Mouse (Mus musculus) large intestine, adult 2 months (tissue): ENCODE data around the gene Jun. TPM values are rescaled to one million over a fixed set of nuclear protein-coding genes. Genes with fewer than 3 reads are reported as not detected.

ENCODE experiments used
- DNase-seq: peaks from one replicate; pipeline ENCODE4 v3.0.0-alpha.2; 2012; ENCODE audit warnings: low read depth, low spot score
- WGBS: fragments of 180-500 bp; shearing (Covaris S2); methylation state at CpG from one replicate; pipeline ENCODE4 v1.1.7; 2018; 5-methylcytosine and 5-hydroxymethylcytosine counted together
- polyA plus RNA-seq: library from polyadenylated mRNA; depleted of rRNA; stranded (reverse); fragments of >200 nt; gene quantifications from 2 replicates; pipeline ENCODE4 v1.2.3, GENCODE M21; 2012

Jun gene
- polyA plus RNA-seq, 1 experiment, result 25.1 TPM

DNA sequence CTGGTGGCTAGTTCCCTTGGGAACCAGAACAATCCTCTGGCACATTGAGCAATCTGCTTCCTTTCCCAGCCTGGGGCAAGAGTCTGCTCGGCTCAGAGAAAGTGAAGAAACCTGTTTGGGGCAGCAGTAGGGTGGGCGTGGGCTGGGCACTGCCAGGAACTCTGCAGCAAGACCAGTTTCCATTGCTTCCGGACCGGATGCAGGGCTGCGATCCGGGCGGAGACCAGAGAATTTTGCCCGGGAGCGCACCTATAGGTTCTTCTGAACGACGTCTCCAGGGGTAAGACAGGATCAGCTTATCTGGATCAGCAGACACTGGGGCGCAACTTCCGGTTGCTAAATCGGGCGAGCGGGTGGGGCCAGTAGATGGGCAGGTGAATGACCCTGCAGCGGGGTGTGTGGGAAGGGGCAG, 23.6 kb upstream of the Jun start:
- WGBS, result 35% methylated on average over 17 of the region's 17 CpGs
- no peak for DNase-seq

DNA sequence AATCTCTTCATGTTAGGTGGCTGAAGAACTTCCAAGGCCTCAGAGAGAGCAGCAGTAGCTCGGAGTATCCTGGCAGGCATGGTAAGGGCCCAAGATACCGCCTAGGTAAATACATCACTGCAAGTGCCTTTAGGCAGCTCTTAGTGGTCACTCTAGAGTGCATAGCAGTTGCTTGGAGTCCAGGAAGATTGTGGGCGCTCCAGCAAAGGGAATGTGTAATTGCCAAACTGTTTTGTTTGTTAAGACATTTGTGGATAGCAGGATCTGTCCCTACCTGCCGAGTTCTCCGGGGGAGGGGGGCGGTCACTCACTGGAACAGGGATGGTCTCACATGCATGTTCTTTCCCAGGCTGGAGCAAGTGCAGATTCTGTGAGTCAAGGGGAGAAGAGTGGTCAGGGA, 22.3 kb upstream of the Jun start:
- DNase-seq, result no peak
- 87% methylated on average over 6 of the region's 6 CpGs for WGBS

DNA sequence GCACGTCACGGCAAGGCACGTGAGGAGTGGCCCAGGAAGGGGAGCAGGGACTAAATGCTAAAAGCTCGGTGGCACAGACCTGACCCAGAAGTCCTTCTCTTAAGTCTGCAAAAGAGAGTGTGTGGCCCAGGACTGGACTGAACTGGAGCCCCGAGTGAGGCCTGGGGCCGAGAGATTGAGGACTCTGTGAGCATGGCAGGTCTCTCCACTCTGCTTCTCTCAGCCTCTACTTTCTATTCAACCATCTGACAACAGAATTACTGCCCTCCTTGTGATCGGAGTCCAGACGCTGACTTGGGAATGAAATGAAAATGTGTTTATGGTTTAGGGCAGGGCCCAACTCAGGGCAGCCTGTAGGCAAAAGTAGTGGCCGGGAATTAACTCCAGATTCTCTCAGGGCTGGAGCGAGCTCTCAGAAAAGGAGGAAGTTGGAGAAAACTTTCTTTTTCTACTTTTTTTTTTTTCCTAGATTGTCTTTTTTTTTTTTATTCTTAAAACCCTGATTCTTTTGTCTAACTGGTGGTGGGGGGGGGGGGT, 21.3 kb upstream of the Jun start:
- WGBS, result 34% methylated on average over 10 of the region's 10 CpGs
- no peak for DNase-seq

DNA sequence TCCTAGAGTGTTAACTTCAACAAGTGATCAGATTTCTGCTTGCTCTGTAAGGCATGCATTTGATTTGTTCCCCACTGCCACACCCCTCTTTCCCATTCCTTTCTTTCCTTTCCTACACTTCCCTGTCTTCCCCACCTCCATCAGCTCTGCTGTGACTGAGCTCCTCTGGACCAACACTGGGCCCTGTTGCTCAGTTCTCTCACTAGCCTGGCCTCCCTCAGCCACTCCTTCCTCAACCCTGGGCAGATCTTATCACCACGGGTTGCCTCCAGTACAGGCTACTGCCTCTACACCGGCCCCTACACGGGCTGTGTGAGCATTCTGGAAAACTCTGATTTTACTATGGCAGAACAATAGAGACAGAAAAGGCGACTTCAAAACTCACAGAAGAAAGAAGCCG, 18.4 kb upstream of the Jun start:
- no peak for DNase-seq
- WGBS, result 40% methylated on average over 5 of the region's 5 CpGs

DNA sequence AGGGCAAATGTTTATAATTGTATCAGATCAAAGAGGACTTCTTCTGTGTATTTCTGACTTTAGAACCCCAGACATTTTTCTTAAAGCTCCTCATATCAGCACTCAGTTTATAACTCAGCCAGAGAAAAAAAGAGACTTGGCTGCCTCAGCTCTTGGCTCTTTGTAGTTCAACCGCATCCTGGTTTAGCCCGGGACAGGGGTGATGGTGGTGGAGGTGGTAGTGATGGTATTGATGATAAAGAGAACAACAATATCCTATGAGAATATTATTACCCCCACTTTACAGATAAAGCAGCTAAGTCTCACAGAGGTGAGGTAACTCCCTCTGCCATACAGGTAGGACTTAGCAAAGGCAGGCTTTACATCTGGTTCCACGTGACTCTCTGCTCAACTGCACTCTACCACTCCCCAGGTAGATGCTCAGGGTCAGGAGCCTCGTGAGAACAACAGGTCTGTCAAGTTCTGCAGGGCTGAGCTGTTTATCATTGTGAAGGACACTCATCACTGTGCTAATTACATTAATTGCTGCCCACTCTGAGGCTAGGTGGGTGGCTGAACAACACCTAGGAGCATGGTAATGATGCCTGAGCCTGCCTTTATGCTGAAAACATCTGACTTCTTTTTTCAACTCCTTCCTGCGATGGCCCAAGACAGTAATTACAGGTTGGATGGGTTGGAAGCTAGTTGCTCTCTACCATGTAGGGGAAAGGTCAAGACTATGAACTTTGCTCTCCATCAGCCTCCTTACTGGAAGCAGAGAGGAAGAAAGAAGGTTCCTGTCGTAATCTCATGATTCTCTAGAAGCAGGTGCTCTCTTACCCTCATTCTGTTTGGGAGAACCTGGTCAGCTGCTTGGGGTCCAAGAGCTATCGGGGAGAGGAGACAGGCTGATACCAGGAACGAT, 16.3 kb upstream of the Jun start:
- DNase-seq, result peak; percentile 63
- 46% methylated on average over 8 of the region's 8 CpGs for WGBS

DNA sequence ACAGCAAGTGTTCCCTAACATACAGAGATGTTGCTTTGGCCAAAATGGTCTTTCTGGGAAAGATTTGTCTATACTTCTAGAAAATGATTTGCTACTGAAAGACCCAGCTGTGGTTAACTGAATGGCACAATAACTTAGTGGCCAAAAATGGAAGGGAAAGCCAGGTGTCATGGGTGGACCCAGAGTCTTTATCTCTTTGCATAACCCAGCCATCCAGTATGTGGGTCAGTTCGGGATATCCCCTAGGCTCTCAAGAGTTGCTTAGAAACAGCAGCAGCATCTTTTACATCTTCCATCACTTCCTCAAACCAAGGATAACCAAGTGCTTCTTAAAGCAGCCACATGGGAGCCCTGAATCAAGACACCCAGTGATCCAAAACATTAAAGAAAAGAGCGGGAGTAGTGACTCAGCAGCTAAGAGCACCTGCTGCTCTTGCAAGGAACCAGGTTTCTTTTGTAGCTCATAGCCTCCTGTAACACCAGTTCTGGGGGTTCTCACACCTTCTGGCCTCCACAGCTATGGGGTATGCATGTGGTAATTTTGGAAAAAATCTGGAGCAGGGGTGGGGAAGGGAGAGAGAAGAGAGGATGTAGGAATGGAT, 11.7 kb upstream of the Jun start:
- DNase-seq, result no peak
- WGBS, result 86% methylated on average over 2 of the region's 2 CpGs

DNA sequence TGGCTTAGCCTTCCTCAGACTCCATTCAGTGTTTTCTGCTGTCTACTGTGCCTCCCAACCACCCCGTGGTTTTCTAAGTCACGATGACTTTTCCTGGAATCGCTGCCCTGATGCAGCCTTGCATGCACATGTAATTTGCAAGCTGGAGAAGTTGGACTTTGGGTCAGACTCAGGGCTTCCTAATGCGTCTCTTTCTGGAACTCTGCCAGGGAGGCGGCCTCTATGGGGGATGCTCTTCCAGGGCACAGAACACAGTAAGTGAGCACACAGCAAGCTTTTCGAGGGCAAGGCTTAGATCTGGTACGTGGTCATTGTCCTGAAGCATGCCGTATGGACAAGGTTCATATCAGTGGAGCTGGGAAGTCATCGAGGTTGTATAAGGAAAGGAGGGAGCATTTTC, 10.9 kb upstream of the Jun start:
- 21% methylated on average over 9 of the region's 9 CpGs for WGBS
- DNase-seq, result no peak

DNA sequence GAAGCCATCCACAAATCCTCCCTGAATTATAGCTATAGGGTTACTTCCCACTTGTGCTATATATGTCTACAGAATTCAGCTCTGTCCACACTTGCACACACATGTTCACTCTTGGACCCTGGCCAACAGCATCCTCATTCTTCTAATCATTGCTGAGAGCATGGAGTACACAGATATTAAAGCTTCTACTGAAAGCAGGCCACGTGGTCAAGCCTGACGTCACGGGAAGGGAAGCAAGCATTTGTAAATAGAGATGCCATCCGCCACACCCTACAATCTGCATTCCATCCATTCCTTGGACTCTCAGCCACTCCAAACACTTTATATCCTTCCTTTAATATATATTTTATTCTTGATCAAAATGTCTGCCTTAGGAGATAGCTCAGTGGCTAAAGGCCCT, 5.2 kb upstream of the Jun start:
- DNase-seq, result no peak
- WGBS, result 46% methylated on average over 4 of the region's 4 CpGs

DNA sequence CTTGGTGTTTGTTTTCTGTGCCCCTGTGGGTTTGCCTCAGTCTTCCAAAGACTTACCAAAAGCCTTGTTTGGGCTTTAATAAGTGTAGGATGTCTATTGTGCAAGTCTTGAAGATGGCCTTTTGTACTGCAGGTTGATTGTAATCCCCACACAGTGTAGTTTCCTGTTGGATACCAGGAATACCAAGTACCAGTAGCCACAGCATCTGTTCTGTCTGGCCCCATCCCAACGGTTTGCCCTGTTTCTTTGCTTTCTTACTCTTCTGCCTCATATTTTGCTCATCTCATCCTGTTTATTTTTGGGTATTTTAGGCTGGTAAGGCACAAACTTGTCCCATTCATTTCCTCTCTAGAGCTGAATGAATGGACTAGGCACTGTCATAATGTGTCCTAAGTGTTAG, 3.3 kb upstream of the Jun start:
- WGBS, result 52% methylated on average over 1 of the region's 1 CpGs
- DNase-seq, result no peak

DNA sequence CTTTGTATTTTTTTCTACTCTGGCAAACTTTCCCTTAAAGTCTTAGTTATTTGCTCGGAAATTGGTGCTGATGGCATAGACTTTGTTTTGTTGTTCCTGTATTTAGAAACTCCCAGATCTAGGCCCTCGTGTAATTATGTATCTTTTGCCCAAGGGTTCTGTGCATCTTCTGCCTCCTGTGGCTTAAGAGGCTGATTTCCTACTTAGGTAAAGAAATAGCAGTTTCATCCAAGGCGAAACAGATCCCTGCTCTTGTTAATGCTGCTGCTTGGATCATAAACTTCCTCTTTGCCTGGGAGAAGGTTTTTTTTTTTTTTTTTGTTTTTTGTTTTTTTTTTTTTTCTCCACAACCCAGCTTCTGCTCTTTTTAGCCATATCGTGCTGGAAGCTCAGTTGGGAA, 2.3 kb upstream of the Jun start:
- no peak for DNase-seq
- 27% methylated on average over 4 of the region's 4 CpGs for WGBS

DNA sequence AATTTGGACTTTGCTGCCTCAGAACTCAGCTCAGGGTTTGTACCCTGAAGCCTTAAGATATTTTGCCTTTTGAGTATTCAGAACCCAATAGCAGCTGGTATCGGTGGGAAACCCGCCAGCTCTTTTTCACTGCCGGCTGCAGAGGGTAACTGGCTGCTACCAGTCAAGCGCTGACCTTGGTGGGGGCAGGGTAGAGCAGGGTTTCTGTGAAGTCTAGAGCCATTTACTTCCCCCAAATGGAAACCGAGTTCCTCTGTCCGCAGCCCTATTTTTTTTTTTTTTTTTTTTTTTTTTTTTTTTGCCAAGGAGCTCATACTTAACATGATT, 1.7 kb upstream of the Jun start:
- WGBS, result 2% methylated on average over 6 of the region's 6 CpGs
- DNase-seq, result no peak

DNA sequence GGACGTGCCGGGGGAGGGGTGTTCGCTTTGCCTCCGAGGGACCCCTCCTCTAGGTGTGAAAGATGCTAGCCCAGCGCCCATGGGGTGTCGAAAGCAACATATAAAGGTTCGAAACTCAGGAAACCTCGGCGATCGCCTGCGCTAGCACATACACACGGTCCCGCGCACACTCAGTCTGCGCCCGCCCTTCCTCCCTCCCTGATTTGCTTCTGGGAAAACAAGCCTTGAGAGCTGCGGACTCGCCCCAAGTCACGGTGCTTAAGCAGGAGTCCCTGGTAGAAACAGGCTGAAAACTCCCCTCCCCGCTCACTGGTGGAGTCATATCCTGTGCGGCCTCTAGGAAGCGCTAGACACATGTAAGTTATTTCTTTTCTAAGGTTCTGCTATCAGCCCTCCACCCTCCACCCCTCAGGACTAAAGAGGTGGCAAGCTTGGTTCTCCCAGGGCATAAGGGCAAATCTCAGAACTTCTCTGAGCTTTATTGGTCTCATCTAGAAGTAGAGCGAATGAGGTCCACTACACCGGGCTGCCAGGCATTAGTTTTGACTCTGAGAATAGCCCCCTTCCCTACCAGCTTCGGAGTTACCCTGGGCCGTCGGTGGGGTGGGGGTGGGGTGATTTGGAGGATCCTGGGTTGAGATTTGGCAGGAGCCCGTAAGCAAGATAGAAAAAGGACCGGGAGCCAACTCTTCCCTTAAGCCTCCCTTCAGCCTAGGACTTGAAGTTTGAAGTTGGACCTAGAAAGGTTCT, 1.2 kb upstream of the Jun start:
- under 1% methylated on average over 29 of the region's 29 CpGs for WGBS
- DNase-seq, result peak; percentile 97

DNA sequence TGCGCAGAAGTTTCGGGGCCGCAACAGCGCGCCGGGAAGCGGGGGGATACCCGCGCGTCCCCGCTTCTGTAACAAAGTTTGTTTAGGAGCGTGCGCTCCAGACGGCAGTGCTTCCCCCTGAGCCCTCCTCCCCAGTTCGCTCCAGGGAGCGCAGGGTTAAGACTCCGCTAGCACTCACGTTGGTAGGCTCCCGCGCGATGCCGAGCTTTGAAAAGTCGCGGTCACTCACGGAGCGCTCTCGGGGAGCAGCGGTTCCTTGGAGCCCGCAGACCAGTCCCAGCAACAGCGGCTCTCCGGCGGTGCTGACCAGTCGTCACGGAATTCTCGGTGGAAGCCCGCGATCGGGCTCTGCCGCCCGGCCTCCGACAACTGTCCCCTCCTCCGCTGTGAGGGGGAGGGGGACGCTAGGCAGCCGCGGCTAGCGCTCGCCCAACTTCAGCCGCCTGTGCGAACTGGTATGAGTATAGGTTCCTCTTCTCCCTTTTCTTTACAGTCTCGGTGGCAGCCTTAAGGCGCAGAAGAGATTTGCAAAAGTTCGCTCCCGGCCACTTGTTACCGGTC, 631 bp downstream of the Jun start:
- under 1% methylated on average over 54 of the region's 54 CpGs for WGBS
- DNase-seq, result no peak

DNA sequence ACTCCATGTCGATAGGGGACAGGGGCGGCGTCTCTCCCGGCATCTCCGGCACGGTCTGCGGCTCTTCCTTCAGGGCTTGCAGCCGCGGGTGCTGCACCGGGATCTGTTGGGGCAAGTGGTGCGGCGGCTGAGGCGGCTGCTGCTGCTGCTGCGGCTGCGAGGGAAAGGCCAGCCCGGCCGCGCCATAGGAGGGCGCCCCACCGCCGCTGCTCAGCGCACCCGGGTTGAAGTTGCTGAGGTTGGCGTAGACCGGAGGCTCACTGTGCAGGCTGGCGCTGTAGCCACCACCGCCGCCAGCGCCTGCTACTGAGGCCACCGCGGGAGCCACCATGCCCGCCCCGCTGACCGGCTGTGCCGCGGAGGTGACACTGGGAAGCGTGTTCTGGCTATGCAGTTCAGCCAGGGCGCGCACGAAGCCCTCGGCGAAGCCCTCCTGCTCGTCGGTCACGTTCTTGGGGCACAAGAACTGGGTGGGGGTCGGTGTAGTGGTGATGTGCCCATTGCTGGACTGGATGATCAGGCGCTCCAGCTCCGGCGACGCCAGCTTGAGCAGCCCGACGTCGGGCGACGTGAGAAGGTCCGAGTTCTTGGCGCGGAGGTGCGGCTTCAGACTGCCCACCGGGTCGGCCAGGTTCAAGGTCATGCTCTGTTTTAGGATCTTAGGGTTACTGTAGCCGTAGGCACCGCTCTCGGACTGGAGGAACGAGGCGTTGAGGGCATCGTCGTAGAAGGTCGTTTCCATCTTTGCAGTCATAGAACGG, 1.3 kb downstream of the Jun start:
- WGBS, result under 1% methylated on average over 70 of the region's 70 CpGs
- DNase-seq, result no peak

DNA sequence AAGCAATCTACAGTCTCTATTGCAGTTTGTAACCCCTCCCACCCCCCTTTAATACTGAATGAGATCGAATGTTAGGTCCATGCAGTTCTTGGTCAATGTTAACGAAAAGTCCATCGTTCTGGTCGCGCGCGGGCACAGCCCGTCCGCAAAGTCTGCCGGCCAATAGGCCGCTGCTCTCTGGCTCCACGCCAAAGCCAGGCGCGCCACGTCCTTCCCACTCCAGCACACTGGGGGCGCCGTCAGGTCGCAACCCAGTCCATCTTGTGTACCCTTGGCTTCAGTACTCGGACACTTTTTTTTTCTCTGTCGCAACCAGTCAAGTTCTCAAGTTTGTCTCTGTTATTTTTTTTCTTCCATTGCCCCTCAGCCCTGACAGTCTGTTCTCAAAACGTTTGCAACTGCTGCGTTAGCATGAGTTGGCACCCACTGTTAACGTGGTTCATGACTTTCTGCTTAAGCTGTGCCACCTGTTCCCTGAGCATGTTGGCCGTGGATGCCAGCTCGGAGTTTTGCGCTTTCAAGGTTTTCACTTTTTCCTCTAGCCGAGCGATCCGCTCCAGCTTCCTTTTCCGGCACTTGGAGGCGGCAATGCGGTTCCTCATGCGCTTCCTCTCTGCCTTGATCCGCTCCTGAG, 2.0 kb downstream of the Jun start:
- no peak for DNase-seq

DNA sequence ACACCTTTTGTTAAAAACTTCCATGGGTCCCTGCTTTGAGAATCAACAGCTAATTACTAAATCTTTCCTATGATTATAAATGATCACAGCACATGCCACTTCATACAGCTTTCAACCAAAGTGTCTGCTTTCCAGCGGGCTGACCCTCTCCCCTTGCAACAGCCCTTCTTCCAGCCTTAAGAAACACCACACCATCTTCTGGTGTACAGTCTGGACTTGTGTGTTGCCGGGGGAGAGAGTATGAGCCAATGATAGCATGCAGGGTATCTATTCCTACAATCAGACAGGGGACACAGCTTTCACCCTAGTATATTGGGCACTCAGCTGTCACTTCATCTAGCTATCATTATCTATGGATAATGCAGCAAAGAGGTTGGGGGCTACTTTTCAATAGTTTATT, 2.9 kb downstream of the Jun start:
- no peak for DNase-seq
- WGBS, result 13% methylated on average over 2 of the region's 2 CpGs

More for the DNA sequence above, 2.0 kb downstream of the Jun start:
- WGBS, result under 1% methylated on average over 34 of the region's 34 CpGs

DNA sequence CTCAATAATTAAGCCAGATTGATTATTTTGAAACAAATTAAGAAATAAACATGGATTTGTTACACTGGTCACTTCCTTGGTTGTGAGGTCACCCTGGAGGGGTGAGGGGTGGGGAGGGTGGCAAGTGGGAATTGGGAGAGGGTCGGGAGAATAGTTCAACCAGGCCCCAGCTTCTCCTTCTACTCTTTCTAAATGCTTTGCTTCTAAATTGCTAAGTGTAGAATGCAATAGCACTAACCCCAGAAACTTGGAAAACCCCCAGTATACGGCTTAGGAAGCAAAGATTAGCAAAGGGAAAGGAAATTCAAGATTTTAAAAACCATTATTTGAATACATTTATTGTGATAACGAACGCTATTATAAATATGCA, 3.3 kb downstream of the Jun start:
- 17% methylated on average over 4 of the region's 4 CpGs for whole genome bisulfite sequencing

DNA sequence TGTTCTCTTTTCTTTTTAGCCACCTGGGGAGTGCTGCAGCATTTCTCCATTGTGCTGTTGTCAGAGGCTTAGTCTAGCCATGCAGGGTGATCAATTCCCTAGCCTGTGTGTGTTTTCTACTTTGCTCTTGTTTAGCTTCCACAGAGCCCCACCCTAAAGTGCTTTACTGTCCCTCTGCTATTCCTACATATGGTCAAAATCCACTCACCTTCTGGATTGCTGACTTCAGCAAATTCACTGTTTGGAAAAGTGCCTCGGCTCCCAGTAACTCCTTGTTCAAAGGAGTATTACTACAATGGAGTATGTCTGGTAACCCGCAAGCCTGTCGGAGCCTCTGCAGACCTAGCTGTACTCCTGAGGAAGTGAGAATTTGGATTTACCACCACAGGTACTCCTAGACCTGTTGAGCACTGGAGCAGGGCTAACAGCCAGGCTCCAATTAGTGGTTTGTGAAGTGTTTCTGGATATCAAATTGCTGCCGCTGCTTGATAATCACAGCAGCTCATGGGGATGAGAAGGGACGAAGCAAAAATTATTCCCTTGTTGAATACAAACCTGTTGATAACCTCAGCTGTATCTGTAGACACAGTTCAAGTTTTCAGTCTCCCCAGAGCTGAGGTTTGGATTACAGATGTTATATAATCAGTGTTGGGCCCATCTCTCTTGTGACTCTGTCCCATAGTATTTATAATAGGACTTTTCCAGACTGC, 3.8 kb downstream of the Jun start:
- 33% methylated on average over 5 of the region's 5 CpGs for WGBS
- DNase-seq, result no peak

More for the DNA sequence above, 3.3 kb downstream of the Jun start:
- DNase-seq, result no peak
